Mouse (Mus musculus): ENCODE results near the gene Zfhx3.
A peak's percentile ranks its signal among the peaks of the same experiment; 100 is the strongest.

Gene Zfhx3

GRCm38 (mm10) chr8:108017727-108018126 is 75.3 kb downstream of the Zfhx3 start:
- no peak for DNase-seq (ENCODE audit: low spot score in 2 of 2)

DNA sequence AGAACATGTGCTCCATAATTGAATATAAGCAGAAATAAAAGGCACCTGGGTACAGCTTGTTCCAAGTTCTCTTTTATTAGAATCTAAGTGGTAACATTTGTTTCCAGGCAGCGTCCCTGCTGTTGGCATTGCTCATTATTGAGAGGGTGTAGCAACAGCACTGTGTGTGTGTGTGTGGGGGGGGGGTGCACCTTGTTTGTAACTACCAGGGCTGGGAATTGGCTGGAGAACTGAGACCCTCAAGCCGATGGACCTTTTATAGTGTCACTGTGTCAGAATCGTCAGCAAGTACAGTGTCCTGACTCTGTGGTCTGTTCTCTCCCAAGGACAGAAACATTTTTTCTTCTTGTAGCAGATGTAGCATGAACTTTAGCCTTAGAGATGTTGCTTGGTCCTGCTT is 77.2 kb downstream of the Zfhx3 start:
- DNase-seq (ENCODE audit: low spot score in 2 of 2), result no peak

DNA sequence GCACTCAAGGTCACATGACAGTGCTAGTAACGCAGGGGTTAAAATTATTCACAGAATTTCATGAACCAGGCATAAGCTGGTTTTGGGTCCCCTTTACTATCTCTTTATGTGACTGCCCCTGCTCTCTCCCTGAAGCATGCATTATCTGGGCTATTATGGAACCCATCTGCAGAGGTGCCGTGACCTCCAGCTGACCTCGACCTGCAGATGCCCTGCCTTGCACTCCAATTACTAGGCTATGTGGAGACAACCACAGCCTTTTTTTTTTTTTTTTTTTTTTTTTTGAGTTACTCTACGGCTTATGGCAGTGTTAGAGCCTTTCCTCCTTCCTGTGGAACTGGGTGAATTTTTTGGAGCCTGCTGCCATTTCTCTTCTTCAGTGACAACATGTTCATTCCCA is 80.0 kb downstream of the Zfhx3 start:
- DNase-seq (ENCODE audit: low spot score in 2 of 2), result no peak

- DNase-seq (ENCODE audit: low spot score in 2 of 2), result no peak
Observed at GRCm38 (mm10) chr8:108024331-108024730, 81.9 kb downstream of the Zfhx3 start.

DNA sequence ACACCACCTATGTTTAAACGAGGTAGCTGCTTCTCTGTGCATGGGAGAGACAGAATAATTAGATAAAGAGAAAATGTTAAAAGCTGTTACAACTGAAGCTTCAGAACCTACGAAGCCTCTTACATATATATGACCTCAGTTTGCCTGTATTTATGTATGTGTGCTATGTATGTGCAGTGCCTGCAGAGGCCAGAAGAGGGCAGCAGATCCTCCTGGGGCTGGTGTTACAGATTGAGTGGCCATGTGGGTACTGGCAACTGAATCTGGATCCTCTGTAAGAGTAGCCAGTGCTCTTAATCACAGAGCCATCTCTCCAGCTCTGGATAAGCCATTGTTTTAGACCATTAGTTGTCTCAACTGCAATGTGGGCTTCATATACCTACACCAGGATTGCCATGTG is 82.8 kb downstream of the Zfhx3 start:
- no peak for DNase-seq (ENCODE audit: low spot score in 2 of 2)

DNA sequence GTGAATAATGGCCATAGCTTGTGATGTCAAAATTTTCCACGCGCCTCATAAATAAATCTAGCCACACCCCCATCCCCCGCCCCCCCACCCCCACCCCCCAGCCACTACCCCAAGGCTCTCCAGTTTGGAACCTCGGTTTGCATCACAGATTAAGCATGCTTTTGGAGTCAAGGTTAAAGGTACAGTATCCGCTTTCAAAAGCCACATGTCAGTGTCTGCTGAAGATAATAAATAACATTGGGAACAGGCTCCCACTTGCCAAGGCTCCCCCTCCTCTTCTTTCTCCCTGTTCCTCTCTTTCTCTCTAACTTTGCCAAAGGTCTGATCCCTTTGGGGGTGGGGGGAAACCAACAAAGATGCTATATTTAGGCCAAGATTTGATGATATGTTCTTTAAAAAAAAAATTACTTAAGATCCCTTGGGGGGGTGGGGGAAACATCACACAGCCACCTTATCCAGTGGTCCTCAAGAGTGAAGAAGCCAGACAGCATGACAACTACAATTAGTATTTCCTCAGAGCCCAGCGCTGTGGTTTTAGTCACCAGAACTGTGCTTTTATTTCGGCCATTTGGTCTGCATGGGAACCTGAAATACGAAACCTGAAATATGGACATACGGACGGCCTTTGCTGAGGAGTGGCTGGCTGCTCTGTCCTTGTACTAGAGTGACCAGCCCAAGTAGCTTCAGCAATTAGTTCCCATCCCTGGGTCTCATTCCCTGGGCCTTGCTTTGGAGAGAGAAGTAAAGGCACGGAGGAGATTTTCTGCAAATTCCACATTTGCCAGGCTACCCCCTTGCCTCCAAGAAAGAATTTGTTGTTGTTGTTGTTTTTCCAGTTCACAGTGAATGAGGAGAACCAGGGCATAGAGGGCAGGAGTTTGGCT is 84.4 kb downstream of the Zfhx3 start:
- no peak for DNase-seq (ENCODE audit: low spot score in 2 of 2)

GRCm38 (mm10) chr8:108027561-108028025 is 85.1 kb downstream of the Zfhx3 start:
- DNase-seq (ENCODE audit: low spot score in 2 of 2), result no peak

GRCm38 (mm10) chr8:108028440-108028839 is 86.0 kb downstream of the Zfhx3 start:
- DNase-seq (ENCODE audit: low spot score in 2 of 2), result no peak

GRCm38 (mm10) chr8:108031159-108031558 is 88.7 kb downstream of the Zfhx3 start:
- DNase-seq (ENCODE audit: low spot score in 2 of 2), result no peak

DNA sequence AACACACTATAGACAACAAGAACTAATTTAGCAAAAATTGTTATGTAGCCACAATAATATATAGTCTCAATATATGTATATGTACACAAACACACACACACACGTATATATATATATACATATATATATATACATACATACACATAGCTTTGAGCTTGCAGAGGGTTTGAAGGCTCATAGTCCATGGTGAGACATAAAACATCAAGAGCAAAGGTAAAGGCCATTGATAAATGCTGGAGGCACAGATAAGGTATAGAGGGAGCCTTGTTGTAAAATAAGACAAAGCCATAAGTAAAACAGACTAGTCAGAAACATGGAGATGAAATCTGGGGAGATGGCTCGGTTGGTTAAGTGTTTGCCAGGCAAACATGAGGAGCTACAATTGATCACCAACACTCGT is 91.6 kb downstream of the Zfhx3 start:
- no peak for DNase-seq (ENCODE audit: low spot score in 2 of 2)

DNA sequence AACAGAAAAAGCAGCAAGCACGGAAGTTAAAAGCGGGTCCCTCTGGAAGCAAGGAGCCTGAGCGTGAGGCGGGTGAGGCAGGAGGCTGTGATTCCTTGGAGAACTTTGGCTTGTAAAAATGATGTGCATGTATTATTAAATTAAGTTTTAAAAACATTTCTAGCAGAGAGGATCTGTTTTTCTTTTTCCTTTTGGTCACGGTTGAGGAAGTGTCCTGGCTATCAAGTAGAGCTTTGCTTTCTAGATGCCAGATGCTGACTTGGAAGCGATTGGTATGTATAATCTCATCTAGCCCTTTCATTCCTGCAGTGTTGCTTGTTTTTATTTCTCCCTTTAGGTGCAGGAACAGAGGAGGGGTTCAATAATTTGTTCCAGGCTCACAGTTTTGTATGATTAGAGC is 92.3 kb downstream of the Zfhx3 start:
- DNase-seq (ENCODE audit: low spot score in 2 of 2), result no peak

DNA sequence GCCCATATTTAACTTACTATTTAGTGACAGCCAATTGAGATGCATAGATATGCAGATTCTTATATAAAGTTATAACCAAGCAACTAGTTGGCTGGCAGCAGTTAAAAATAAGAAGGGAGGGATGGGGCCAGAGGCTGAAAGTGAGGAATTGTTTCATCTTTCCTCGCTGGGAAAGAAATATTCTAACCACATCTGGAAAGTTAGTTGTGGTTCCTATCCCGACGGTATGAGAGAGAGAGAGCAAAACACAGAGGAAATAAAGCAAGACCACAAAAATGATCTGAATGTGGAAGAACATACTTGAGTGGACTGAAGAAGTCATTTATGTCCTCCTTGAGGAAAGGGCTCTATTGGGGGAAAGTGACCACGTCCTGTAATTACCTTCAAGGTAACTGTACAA is 101.2 kb downstream of the Zfhx3 start:
- DNase-seq (ENCODE audit: low spot score in 2 of 2), result no peak

DNA sequence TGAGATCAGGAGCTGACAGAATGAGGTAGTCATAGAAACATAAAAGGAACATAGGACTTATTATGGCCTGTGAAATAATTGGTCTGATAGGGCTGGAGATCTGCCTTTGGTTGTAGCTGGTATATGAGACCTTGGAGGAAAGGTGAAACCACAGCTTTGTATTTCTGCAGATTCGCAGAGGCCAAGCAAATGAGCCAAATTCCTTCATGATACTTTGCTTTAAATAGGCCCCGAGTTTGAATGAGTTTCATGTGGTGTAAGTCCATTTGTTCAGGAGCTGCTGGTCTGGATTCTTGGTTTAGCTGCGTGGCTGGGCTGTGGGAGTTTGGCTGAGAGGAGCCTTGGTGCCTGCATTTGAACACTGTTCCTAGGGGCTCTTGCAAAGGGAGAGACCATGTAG is 101.7 kb downstream of the Zfhx3 start:
- DNase-seq (ENCODE audit: low spot score in 2 of 2), result no peak

- no peak for DNase-seq (ENCODE audit: low spot score in 2 of 2)
Observed at GRCm38 (mm10) chr8:108056241-108056640, 113.8 kb downstream of the Zfhx3 start.

DNA sequence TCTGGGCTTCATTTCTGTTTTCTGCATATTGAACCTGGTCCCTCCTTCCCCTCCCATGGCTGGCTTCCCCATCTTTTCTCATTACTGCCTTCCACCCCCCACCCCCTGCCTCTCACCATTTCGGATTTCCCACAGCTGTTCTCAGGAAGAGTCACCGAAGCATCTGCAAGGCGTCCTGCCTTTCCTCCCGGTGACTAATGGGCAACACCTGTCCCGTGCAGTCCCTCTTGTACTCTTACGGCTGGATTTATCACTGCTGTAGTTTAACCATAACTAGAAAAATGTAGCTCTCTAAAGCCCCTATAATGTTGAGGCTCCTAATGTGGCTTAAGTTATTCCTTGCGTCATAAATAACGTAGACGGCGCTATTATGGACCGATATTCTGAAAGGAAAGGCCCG is 119.5 kb downstream of the Zfhx3 start:
- DNase-seq (ENCODE audit: low spot score in 2 of 2), result no peak

DNA sequence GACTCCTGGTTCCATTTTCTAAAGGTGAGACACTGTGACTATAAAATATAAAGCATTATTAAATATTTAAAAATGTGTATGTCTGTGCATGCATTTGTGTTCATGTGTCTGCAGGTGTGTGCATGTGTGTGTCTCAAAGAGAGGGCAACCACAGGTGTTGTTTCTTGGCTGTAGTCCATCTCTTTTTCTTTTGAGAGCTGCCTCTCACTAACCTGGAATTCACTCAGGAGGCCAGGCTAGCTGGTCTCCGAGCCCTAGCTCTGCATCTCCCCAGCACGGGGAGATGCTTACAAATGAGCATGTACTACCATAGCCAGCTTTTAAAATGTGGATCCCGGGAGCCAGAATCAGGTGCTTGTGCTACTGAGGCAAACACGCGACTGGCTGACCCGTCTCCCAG is 124.7 kb downstream of the Zfhx3 start:
- no peak for DNase-seq (ENCODE audit: low spot score in 2 of 2)

- no peak for DNase-seq (ENCODE audit: low spot score in 2 of 2)
Observed at GRCm38 (mm10) chr8:108068195-108068594, 125.8 kb downstream of the Zfhx3 start.

- no peak for DNase-seq (ENCODE audit: low spot score in 2 of 2)
Observed at GRCm38 (mm10) chr8:108070438-108070837, 128.0 kb downstream of the Zfhx3 start.

DNA sequence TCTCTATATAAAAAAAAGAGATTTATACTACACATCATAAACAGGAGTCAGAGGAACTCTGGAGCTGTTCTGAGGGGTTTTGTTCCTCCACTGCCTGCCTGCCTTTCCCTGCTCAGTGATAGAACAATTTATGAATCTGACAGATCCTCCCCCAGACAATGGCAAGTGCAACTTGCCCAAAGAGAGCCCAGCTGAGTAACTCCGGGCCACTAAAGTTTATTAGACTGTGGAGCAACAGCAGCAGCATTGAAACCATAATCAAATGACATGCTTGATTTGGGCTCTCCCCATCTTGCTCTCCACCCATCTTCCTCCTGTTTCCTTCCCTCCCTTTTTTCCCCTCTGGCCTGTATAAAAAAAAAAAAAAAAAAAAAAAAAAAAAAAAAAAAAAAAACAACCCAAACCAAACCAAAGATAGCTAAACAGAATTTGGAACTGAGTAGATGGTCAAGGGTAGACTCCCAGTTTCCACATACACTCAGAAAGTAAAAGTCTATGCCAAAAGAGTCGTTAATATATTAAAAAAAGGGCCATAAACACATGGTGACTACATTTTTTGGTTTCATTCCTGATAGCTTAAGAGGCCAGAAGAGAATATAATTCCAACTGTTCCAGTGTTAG is 129.8 kb downstream of the Zfhx3 start:
- no peak for DNase-seq (ENCODE audit: low spot score in 2 of 2)

- DNase-seq (ENCODE audit: low spot score in 2 of 2), result no peak
Observed at GRCm38 (mm10) chr8:108072853-108073252, 130.4 kb downstream of the Zfhx3 start.

DNA sequence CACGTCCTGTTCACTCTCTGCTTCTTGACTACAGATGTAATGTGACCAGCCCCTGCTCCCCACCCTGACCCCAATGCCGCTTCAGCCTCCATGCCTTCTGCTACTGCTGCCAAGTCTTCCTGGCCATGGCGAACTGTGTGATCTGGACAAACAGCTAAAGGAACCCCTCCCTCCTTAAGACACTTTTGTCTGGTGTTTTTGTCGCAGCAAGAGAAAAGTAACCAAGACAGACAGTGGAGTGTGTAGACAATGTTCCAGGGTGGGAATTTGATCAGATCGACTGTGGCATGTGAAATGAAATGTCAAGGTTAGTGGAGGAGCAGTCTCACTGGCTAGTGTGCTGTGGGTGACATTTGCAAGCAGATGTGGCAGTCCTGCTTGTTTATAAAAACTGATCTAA is 132.7 kb downstream of the Zfhx3 start:
- no peak for DNase-seq (ENCODE audit: low spot score in 2 of 2)

- DNase-seq (ENCODE audit: low spot score in 2 of 2), result no peak
Observed at GRCm38 (mm10) chr8:108078726-108079125, 136.3 kb downstream of the Zfhx3 start.

- DNase-seq (ENCODE audit: low spot score in 2 of 2), result peak in 1 of 2 experiments; percentile 2
Observed at GRCm38 (mm10) chr8:108086913-108087312, 144.5 kb downstream of the Zfhx3 start.

Measured in left cerebral cortex, adult 9 months (tissue).